Mouse (Mus musculus) cerebellum, adult 2 months (tissue): Measurements from ENCODE around the gene Gm45808. TPM values are rescaled to one million over a fixed set of nuclear protein-coding genes. Genes with fewer than 3 reads are reported as not detected.
"Not testable (repeated sequence)": the region's sequence is repeated elsewhere in the genome, so short reads cannot be mapped to it uniquely, and the experiment has no call there.

Experiments used
- DNase-seq, 2 experiments: peaks; one replicate each; pipeline ENCODE4 v3.0.0; 2021
- H3K27ac ChIP-seq: fragments of 200-500 bp; 2 replicates; pipeline ENCODE4 v1.5.1; 2012; ENCODE audit warnings: low read length, control low read depth, inconsistent platforms; ENCODE audit not compliant: insufficient read depth
- H3K27me3 ChIP-seq: fragments of 200-500 bp; 2 replicates; pipeline ENCODE4 v1.6.1; 2012; ENCODE audit warnings: inconsistent platforms, mild to moderate bottlenecking, low read length, moderate library complexity; ENCODE audit not compliant: control insufficient read depth, insufficient read depth
- H3K4me1 ChIP-seq: fragments of 200-500 bp; 2 replicates; pipeline ENCODE4 v1.6.1; 2011; ENCODE audit warnings: low read length; ENCODE audit not compliant: control insufficient read depth, insufficient read depth
- H3K4me3 ChIP-seq: fragments of 200-500 bp; replicated peaks from 2 replicates; pipeline ENCODE3; 2011; ENCODE audit warnings: mild to moderate bottlenecking, low read depth, low read length, control low read depth; ENCODE audit not compliant: insufficient read depth
- CTCF ChIP-seq: fragments of 200-500 bp; IDR thresholded peaks from 2 replicates; pipeline ENCODE4 v1.5.1; 2011; ENCODE audit warnings: low read depth, mild to moderate bottlenecking, control low read depth, low read length, moderate library complexity, borderline replicate concordance; ENCODE audit not compliant: insufficient read depth
- POLR2A ChIP-seq: fragments of 200-500 bp; IDR thresholded peaks from 2 replicates; pipeline ENCODE4 v1.6.1; 2011; ENCODE audit warnings: low read length, control low read depth, borderline replicate concordance; ENCODE audit not compliant: insufficient read depth
- WGBS: fragments of 180-500 bp; shearing (Covaris S2); methylation state at CpG from one replicate; pipeline ENCODE4 v1.1.7; 2018; 5-methylcytosine and 5-hydroxymethylcytosine counted together
- polyA plus RNA-seq: library from polyadenylated mRNA; depleted of rRNA; stranded (reverse); fragments of >200 nt; gene quantifications from 2 replicates; pipeline ENCODE4 v1.2.3, GENCODE M21; 2012

The Gm45808 gene
- polyA plus RNA-seq, 1 experiment, result not detected

- TF ChIP-seq POLR2A (peak; percentile 55; the same call in 1 of the 2 replicates), CTCF (no peak)
- H3K4me3 ChIP-seq, result peak within 1 kb of the TSS; percentile 71
- peak; percentile 71 for DNase-seq
- no peaks in the 10 kb centered on the region for H3K27me3 ChIP-seq
- 14% methylated on average over 38 of the region's 38 CpGs for WGBS
- peaks cover 19% of the 10 kb centered on the region for H3K4me1 ChIP-seq
- peak within 1 kb of the TSS; percentile 56 for H3K27ac ChIP-seq
These were observed 1.9 kb upstream of the Gm45808 start, which contains the start of gene Dhdh for GRCm38 (mm10) chr7:45488293-45489204. Dhdh (minus strand) TSS chr7:45488805.

- H3K27ac ChIP-seq, result no peak overlapping the region
These were observed 1.3 kb upstream of the Gm45808 start for GRCm38 (mm10) chr7:45487861-45488292.

GRCm38 (mm10) chr7:45486158-45486557 is 453 bp downstream of the Gm45808 start:
- H3K27me3 ChIP-seq, result no peaks in the 10 kb centered on the region
- H3K4me1 ChIP-seq, result peaks cover 2% of the 10 kb centered on the region
- 82% methylated on average over 7 of the region's 7 CpGs for WGBS
- no peak for TF ChIP-seq POLR2A
- TF ChIP-seq CTCF, result no peak
- H3K4me3 ChIP-seq, result no peak overlapping the region
- no peak overlapping the region for H3K27ac ChIP-seq
- no peak for DNase-seq

More at GRCm38 (mm10) chr7:45487861-45488292, 1.3 kb upstream of the Gm45808 start:
- Histone ChIP-seq H3K27me3 (no peaks in the 10 kb centered on the region), H3K4me1 (peaks cover 12% of the 10 kb centered on the region), H3K4me3 (no peak overlapping the region)
- 63% methylated on average over 11 of the region's 11 CpGs for WGBS
- TF ChIP-seq POLR2A, result no peak
- no peak for TF ChIP-seq CTCF
- DNase-seq, result no peak

- DNase-seq, H3K27me3 ChIP-seq, H3K27ac ChIP-seq, H3K4me3 ChIP-seq, H3K4me1 ChIP-seq: not testable (repeated sequence)
- WGBS, result 94% methylated on average over 5 of the region's 5 CpGs
These were observed 1.6 kb downstream of the Gm45808 start for GRCm38 (mm10) chr7:45484985-45485384.

- TF ChIP-seq POLR2A (no peak), CTCF (no peak)
- H3K4me3 ChIP-seq, result no peak overlapping the region
- no peak overlapping the region for H3K27ac ChIP-seq
- DNase-seq, result no peak
- no peaks in the 10 kb centered on the region for H3K27me3 ChIP-seq
- WGBS, result 90% methylated on average over 1 of the region's 1 CpGs
- no peaks in the 10 kb centered on the region; the same call in none of the 2 replicates for H3K4me1 ChIP-seq
These were observed 4.4 kb downstream of the Gm45808 start for GRCm38 (mm10) chr7:45482166-45482565.

GRCm38 (mm10) chr7:45481374-45481927 is 5.2 kb downstream of the Gm45808 start, which contains the start of gene Tulp2:
Tulp2 (plus strand) TSS chr7:45481877.
- TF ChIP-seq CTCF, result no peak
- 50% methylated on average over 15 of the region's 15 CpGs for WGBS
- Histone ChIP-seq H3K27ac (no peak within 1 kb of the TSS), H3K4me1 (no peaks in the 10 kb centered on the region; the same call in 1 of the 2 replicates), H3K4me3 (no peak within 1 kb of the TSS), H3K27me3 (no peaks in the 10 kb centered on the region)
- peak; percentile 71 to 77 for DNase-seq

- H3K27ac ChIP-seq, DNase-seq, H3K4me1 ChIP-seq, H3K27me3 ChIP-seq, H3K4me3 ChIP-seq: not testable (repeated sequence)
- WGBS, result 82% methylated on average over 4 of the region's 4 CpGs
These were observed 6.3 kb downstream of the Gm45808 start for GRCm38 (mm10) chr7:45480310-45480709.

- H3K4me3 ChIP-seq, result no peak overlapping the region
- no peak overlapping the region for H3K27ac ChIP-seq
- DNase-seq, result no peak
- H3K27me3 ChIP-seq, result no peaks in the 10 kb centered on the region
- 93% methylated on average over 7 of the region's 7 CpGs for WGBS
- no peaks in the 10 kb centered on the region; the same call in 1 of the 2 replicates for H3K4me1 ChIP-seq
- no peak for TF ChIP-seq CTCF
- no peak for TF ChIP-seq POLR2A
These were observed 7.8 kb downstream of the Gm45808 start for GRCm38 (mm10) chr7:45478774-45479173.
